Mouse (Mus musculus): ENCODE measurements at regions not wholly inside any gene's neighbourhood (a gene's known extent, or its start where the extent isn't known, plus 50 kb on each side); places are given as distances from the start of the nearest gene placed in this dataset.

DNA sequence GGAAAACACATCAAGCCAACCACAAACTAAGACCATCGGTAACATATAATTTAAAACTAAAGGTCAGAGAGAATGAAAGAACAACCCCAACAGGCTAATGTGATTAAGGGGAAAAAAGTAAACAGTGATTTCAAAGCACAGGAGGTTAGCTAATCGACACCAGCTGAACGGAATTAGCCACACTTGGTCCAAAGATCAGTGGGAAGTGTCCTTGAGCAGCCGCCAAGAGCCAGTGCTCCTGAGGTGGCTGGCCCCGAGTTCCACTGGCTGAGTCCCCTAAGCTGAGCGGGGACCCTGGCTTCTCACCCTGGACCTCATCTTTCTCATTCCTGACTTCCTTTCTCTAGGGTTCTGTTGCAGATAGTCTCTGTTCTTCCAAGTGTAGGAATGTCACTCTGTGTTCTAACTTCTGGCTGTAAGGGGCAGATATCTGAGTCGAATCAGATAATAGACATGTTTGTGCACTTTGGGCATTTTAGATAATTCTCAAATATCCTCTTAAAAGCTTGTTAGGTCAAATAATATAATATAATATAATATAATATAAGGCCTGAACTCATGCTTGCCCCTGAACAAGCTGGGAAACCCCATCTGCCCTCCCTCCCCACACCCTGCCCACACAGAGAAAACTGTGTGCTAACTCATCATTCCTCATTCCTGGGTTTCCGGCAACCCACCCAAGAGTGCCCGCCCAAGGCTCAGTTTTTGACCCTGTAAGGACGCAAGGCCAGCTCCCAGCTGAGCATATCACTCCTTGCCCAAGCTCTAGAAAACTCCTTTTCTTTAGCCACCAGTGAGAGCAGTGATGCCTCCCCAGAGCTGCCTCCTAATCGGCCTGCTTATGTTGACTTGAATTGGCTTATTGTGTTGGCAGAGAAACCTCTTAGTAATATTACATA, 137.3 kb upstream of the Krr1 start:
- Histone ChIP-seq H3K9ac (no peak overlapping the region), H3K27ac (ENCODE audit: low read depth) (no peak overlapping the region), H3K4me2 (no peak overlapping the region), H3K4me1 (ENCODE audit: insufficient read depth) (peaks cover 6% of the 10 kb centered on the region; the same call in 1 of the 2 replicates), H3K36me3 (ENCODE audit: insufficient read depth) (no peaks in the 10 kb centered on the region), H3K9me3 (ENCODE audit: low read depth, low read length) (no peaks in the 10 kb centered on the region), H3K27me3 (ENCODE audit: insufficient read depth, low read length) (no peaks in the 10 kb centered on the region), H3K4me3 (ENCODE audit: low read depth, low read length) (no peak overlapping the region)
- ATAC-seq (ENCODE audit: insufficient read depth) (peak; percentile 62; the same call in 1 of the 2 replicates), DNase-seq (peak; percentile 60)
- WGBS, result 30% methylated on average over 11 of the region's 11 CpGs
- TF ChIP-seq CTCF (IDR thresholded peaks at IDR 0.05; ENCODE audit: low read depth), result no peak

DNA sequence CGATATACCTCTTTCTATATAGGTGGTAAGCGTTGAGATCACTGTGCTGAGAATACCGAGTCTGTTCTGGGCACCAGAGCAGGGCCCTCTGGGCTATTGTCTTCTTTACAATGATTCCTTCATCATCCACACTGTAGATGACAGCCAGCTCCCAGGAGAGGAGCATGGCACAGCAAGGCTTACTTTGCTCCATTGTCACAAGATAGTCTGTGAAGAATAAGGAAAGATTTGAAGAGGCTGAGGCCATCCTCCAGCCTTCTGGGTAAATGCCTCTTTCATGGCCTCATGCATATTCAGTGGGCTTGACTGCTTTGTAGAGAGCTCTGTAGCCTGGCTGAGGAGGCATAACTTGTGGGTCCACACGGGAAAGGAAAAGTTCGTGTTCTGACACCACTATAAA, 136.3 kb upstream of the Krr1 start:
- H3K27ac ChIP-seq (ENCODE audit: low read depth), result no peak overlapping the region
- H3K36me3 ChIP-seq (ENCODE audit: insufficient read depth), result no peaks in the 10 kb centered on the region
- WGBS, result 70% methylated on average over 5 of the region's 5 CpGs
- no peaks in the 10 kb centered on the region for H3K27me3 ChIP-seq (ENCODE audit: insufficient read depth, low read length)
- no peak overlapping the region for H3K4me3 ChIP-seq (ENCODE audit: low read depth, low read length)
- DNase-seq (no peak), ATAC-seq (ENCODE audit: insufficient read depth) (no peak)
- peaks cover 6% of the 10 kb centered on the region; the same call in 1 of the 2 replicates for H3K4me1 ChIP-seq (ENCODE audit: insufficient read depth)
- H3K4me2 ChIP-seq, result no peak overlapping the region
- H3K9ac ChIP-seq, result no peak overlapping the region
- H3K9me3 ChIP-seq (ENCODE audit: low read depth, low read length), result no peaks in the 10 kb centered on the region
- no peak for TF ChIP-seq CTCF (IDR thresholded peaks at IDR 0.05; ENCODE audit: low read depth)

DNA sequence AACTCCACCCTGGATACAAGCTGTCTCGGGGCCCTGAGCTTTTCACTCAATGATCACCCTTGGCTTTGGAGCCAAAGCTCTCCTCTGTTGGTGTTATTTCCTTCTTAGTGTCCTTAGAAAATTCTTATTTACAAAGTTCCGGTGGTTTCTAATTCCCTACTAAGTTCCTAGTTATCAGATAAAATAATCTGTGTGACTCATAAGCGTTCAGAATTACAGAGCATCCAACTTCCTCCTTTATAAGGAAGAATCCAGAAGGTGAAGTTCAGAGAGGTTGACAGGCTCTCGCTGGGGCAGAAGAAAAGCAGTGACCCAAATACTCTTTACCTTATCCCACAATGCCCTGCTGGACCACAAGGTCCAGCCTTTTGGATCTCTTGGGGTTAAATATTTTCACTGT, 135.7 kb upstream of the Krr1 start:
- no peaks in the 10 kb centered on the region for H3K36me3 ChIP-seq (ENCODE audit: insufficient read depth)
- peaks cover 6% of the 10 kb centered on the region; the same call in 1 of the 2 replicates for H3K4me1 ChIP-seq (ENCODE audit: insufficient read depth)
- TF ChIP-seq CTCF (IDR thresholded peaks at IDR 0.05; ENCODE audit: low read depth), result no peak
- H3K9ac ChIP-seq, result no peak overlapping the region
- WGBS, result 73% methylated on average over 4 of the region's 4 CpGs
- ATAC-seq (ENCODE audit: insufficient read depth) (no peak), DNase-seq (no peak)
- no peak overlapping the region for H3K4me2 ChIP-seq
- H3K4me3 ChIP-seq (ENCODE audit: low read depth, low read length), result no peak overlapping the region
- H3K27me3 ChIP-seq (ENCODE audit: insufficient read depth, low read length), result no peaks in the 10 kb centered on the region
- no peaks in the 10 kb centered on the region for H3K9me3 ChIP-seq (ENCODE audit: low read depth, low read length)
- H3K27ac ChIP-seq (ENCODE audit: low read depth), result no peak overlapping the region

DNA sequence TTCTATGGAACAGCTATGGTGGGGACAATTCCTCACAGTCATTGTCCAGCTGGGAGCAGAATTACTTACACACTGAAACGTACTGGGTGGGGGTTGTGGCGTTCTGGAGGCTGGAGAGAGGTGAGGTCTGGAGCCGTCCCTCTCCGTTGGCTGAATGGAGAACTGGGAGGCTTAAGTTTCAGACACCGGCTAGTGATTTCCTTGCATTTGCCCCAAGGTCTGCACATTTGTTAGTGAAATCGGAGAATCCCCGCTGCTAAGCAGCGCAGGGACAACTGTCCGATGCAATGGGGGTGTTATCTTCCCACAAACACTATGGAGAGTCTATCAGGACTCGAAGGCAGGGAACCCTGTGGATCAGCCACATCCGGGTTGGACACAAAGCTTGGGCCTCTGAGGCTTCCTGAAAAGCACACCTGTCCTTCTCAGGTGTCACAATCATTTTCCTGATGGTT, 130.1 kb upstream of the Krr1 start:
- no peak overlapping the region for H3K4me2 ChIP-seq
- peaks cover 3% of the 10 kb centered on the region; the same call in 1 of the 2 replicates for H3K4me1 ChIP-seq (ENCODE audit: insufficient read depth)
- H3K9me3 ChIP-seq (ENCODE audit: low read depth, low read length), result no peaks in the 10 kb centered on the region
- H3K27ac ChIP-seq (ENCODE audit: low read depth), result no peak overlapping the region
- H3K9ac ChIP-seq, result no peak overlapping the region
- DNase-seq (no peak), ATAC-seq (ENCODE audit: insufficient read depth) (no peak)
- TF ChIP-seq CTCF (IDR thresholded peaks at IDR 0.05; ENCODE audit: low read depth), result no peak
- no peaks in the 10 kb centered on the region for H3K36me3 ChIP-seq (ENCODE audit: insufficient read depth)
- no peak overlapping the region for H3K4me3 ChIP-seq (ENCODE audit: low read depth, low read length)
- WGBS, result 51% methylated on average over 11 of the region's 11 CpGs
- no peaks in the 10 kb centered on the region for H3K27me3 ChIP-seq (ENCODE audit: insufficient read depth, low read length)

DNA sequence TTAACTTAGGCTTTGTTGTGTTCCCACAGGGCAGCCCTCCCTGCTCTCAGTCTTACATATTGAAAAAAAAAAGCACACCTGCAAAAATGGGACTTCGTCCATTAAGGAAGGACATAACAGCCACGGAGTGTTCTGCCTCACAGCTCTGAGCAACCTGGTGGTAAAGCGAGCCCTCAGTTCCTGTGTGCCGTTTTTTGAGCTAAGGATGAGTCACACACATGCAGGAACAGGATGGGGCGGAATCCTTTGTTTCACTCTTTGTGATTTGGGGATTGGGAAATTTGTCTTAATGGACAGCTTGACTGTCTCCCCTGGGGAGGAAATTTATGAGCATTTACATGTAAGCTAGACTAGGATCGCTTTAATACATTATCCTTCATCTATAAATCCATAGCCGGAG, 129.6 kb upstream of the Krr1 start:
- H3K9me3 ChIP-seq (ENCODE audit: low read depth, low read length), result no peaks in the 10 kb centered on the region
- no peak for ATAC-seq (ENCODE audit: insufficient read depth)
- TF ChIP-seq CTCF (IDR thresholded peaks at IDR 0.05; ENCODE audit: low read depth), result no peak
- no peak overlapping the region for H3K4me3 ChIP-seq (ENCODE audit: low read depth, low read length)
- H3K27ac ChIP-seq (ENCODE audit: low read depth), result no peak overlapping the region
- H3K4me1 ChIP-seq (ENCODE audit: insufficient read depth), result peaks cover 3% of the 10 kb centered on the region; the same call in 1 of the 2 replicates
- DNase-seq, result no peak
- no peaks in the 10 kb centered on the region for H3K27me3 ChIP-seq (ENCODE audit: insufficient read depth, low read length)
- no peak overlapping the region for H3K4me2 ChIP-seq
- no peaks in the 10 kb centered on the region for H3K36me3 ChIP-seq (ENCODE audit: insufficient read depth)
- H3K9ac ChIP-seq, result no peak overlapping the region
- 69% methylated on average over 7 of the region's 7 CpGs for WGBS

DNA sequence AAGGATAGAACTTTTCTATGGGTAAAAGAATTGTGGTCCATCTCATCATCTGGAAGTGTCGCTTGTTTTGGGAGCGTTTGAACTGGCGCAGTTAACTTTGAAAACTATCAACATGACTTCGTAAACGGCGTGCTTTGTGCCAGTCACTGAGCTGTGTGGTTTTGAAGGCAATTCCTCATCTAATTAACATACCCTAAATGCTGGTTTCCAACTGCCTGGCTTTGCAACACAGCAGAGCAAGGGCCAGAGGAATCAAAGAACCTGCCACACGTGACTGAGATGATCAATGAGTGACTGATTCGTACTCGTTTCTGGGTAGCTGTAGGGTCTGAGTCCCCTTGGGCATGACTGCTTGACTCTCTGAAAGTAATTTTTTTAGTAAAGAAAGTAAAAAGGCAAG, 129.2 kb upstream of the Krr1 start:
- WGBS, result 80% methylated on average over 9 of the region's 9 CpGs
- Histone ChIP-seq H3K27ac (ENCODE audit: low read depth) (no peak overlapping the region), H3K4me3 (ENCODE audit: low read depth, low read length) (no peak overlapping the region), H3K9ac (no peak overlapping the region), H3K4me2 (no peak overlapping the region), H3K9me3 (ENCODE audit: low read depth, low read length) (no peaks in the 10 kb centered on the region), H3K4me1 (ENCODE audit: insufficient read depth) (peaks cover 3% of the 10 kb centered on the region; the same call in 1 of the 2 replicates), H3K36me3 (ENCODE audit: insufficient read depth) (no peaks in the 10 kb centered on the region), H3K27me3 (ENCODE audit: insufficient read depth, low read length) (no peaks in the 10 kb centered on the region)
- no peak for ATAC-seq (ENCODE audit: insufficient read depth)
- no peak for DNase-seq
- TF ChIP-seq CTCF (IDR thresholded peaks at IDR 0.05; ENCODE audit: low read depth), result no peak

DNA sequence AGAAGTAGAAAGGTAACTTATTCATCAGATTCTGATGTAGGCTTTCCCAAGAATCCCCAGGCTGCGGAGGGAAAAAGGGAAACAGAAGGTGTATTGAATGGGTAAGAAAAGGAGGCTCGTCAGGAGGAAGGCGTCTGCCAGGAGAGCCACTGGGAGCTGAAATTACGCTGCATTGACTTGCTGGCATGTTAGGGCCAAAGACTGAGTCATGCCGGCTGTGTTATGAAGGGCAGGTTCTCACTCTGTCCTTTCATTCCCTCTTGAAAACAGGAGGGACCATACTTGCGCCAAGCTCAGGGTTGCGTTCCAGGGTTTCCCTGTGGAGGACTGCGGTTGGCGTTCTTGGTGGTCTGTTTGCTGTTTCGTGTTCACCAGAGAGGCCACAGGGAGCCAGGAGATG, 128.3 kb upstream of the Krr1 start:
- TF ChIP-seq CTCF (IDR thresholded peaks at IDR 0.05; ENCODE audit: low read depth), result no peak
- H3K4me3 ChIP-seq (ENCODE audit: low read depth, low read length), result no peak overlapping the region
- no peaks in the 10 kb centered on the region for H3K36me3 ChIP-seq (ENCODE audit: insufficient read depth)
- H3K27me3 ChIP-seq (ENCODE audit: insufficient read depth, low read length), result no peaks in the 10 kb centered on the region
- H3K9ac ChIP-seq, result no peak overlapping the region
- no peak overlapping the region for H3K27ac ChIP-seq (ENCODE audit: low read depth)
- no peak for ATAC-seq (ENCODE audit: insufficient read depth)
- no peak for DNase-seq
- peaks cover 3% of the 10 kb centered on the region; the same call in 1 of the 2 replicates for H3K4me1 ChIP-seq (ENCODE audit: insufficient read depth)
- H3K4me2 ChIP-seq, result no peak overlapping the region
- 92% methylated on average over 10 of the region's 10 CpGs for WGBS
- no peaks in the 10 kb centered on the region for H3K9me3 ChIP-seq (ENCODE audit: low read depth, low read length)

Measured in lung, embryonic 14.5 days (tissue).